Mouse (Mus musculus) layer of hippocampus, adult 9-10 months (tissue): ENCODE results near the gene Axl.
A peak's percentile ranks its signal among the peaks of the same experiment; 100 is the strongest.
"Not testable (repeated sequence)": the region's sequence is repeated elsewhere in the genome, so short reads cannot be mapped to it uniquely, and the experiment has no call there.

Source experiments
- DNase-seq: peaks from one replicate; pipeline ENCODE4 v3.0.0; 2022; ENCODE audit warnings: low spot score

Gene Axl

DNA sequence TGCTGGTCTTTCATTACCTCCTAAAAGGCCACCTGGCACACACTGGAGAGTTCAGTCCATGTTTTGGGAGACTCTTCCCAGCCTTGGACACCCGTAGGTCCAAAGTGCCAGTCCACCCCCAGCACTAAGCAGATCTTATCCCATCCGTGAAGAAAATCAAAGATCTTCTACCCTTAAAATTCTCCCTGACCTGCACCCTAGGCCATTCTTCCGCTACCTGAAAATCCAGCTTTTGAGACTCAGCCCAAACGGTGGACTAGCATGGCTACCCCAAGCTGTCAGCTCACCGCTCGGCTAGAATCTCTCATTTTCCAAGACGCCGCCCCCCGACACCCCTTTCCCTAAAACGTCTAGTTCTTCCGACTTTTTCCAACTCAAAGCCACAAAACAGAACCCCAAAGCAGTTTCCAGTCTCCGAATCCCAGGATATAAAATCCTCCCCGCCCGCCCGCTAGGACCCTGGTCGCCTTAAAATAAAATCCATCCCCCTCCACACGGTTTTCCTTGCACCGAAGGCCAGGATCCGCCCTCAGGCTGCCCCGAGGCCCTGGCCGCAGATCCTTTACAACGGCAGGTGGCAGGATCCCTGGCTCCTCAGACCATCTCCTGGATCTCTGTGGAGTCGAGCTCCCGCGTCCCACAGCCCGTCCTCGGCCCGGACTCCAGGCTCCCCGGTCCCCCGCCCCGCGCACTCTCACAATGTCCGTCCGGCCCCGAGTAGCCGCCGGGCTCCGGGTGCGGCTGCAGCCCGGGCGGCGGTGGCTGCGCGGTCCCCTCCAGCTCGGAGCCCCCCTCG is 34.7 kb downstream of the Axl start:
- DNase-seq, result no peak

DNA sequence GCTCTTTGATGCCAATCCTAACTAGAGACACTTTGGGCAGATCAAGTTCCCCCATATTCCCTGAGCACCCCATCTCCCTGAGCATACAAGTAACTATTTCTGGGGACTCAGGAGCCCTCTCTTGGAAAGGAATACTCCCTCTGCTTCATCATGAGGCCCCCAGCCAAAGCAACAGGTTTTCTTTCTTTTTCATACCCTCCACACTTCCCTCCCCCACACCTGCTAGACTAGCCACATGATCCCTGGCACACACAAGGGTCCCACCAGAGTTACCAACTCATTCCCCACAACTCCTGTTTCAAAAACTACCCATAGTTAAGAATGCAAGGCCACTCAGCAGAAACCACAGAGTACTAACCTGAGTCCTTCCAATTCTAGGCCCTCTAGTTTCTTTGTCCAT is 35.4 kb downstream of the Axl start:
- DNase-seq, result no peak

DNA sequence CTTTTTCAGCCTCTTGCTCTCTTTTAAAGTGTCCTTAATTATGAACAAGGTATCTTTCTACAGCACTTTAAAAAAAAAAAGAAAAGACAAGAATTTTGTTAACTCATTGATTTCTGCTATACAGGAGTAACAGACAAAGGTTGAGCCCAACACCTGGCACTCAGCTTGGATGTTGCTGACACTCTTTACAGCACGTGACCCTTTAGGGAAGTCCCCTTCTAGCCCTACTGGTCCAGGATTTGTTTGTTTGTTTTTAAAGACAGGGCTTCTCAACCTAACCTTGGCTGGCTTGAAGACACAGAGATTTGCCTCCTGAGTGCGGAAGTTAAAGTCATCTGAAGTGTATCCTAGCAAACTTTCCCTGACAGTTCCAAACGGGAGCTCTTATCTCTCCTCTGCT is 41.7 kb downstream of the Axl start:
- no peak for DNase-seq

DNA sequence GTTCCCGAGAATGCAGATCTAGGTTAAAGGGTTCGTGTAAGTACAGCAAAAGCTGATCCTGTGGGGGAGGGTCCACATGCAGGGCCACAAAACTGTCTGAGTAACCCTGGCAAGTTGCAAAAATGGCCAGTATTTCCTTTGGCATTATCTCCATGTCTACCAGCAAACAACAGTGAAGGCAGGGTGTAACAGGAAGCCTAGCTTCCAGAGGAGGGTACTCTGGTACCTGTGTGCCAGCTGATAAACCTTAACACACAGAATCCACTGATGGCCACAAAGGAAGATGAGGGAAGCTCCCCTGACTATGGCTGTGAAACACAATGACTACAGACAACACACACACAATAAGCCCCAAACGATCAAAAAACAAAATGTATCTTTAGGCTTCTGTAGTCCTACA is 50.2 kb downstream of the Axl start:
- DNase-seq, result no peak

DNA sequence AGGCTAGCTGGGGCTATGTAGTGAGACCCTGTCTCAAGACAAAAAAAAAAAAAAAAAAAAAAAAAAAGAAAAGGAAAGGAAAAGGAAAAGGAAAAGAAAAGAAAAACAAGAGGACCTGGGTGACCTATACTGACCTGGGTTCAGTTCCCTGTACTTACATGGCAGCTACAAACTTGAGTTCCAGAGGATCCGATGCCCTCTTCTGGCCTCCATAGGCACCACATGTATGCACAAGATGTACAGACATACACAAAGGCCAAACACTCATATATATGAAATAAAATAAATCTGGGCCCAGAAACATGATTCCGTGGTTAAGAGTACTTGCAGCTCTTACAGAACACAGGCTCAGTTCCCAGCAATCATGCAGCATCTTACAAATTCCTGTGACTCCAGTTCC is 51.6 kb downstream of the Axl start:
- no peak for DNase-seq

DNA sequence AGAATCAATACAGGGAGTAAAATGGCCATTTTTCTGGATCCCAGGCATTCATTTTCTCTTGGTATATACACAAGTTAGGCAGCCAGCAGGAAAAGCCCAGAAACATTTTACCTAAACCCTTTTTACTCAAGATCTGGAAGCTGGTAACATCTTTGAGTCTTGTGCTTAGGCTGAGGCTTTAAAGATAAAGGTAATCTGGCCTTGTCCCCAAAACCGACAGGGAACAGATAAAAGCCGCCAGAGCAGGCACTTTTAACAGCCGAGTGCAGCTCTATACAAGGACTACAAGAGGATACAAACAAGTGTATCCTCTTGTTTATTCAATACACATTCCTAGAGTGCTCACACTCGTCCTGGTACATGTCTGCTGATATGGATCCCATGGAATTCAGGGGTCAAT is 53.5 kb downstream of the Axl start:
- no peak for DNase-seq

DNA sequence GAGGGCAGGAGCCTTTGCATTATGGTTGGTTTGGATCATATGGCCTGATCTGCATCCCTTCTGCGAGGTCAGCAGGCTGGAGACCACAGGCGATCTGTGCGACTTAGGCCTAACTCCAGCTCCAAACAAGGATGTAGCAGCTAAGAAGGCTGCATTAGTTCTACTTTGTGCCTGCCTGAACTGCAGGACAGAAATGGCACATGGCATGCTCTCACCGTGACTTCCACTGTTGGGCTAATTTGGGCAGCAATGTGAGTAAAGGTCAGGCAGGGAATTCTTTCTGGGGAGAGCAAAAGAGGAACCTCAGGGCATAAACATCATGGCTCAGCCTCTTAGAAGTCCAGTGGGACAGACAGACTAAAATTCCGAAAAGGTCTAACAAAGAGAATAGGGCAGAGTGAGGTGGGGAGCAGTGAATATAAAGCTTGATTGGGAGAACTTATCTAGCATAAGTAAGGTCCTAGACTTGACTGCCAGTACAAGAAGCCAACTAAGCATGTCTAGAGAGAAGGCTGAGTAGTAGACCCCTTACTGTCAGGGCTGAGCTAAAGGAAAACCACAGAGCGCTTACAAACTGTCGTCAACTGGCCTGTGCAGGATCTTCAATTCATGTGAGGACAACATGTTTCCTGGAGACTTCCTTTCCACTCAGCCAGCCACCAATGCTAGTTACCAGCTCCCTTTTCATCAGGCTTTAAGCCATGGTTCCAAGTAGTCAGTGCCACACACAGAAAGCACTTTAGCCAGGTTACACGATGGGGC is 57.0 kb downstream of the Axl start:
- DNase-seq, result no peak

DNA sequence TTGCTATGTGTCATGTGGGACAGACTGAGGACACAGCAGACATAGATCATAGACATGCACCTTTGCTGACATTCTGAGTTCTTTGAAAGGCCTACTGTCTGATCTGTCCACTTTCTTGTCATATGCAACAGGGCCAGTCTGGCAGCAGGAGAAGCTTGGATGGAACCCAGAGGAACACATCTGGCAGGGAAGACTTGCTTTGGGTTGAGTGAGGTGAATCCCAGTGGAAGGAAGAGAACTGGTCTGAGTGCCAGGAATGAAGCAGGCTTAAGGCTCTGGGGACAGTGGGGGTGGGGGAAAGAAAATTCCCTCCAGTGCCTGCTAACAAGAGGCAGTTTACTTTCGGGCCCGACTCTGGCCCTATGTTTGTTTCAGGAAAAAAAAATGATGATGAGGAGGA is 58.6 kb downstream of the Axl start:
- DNase-seq, result no peak

DNA sequence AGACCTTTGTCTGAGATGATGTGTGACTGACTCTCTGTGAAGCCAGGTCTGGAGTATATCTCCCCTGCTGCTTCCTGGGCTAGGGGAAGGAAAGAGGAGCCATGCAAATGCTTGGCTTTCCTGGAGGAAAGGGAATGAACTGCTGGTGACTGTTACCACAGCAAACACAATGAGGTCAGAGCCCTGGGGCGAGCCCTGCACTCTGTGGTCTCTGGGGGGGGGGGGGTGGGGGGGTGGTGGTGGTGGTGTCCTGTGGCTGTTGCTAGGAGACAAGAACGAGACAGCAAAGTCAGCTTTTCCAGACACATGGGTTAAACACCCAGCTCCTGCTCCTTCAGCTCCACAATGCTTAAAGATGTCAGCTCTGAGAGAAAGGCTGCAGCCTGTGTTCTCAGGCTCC is 59.1 kb downstream of the Axl start:
- no peak for DNase-seq

DNA sequence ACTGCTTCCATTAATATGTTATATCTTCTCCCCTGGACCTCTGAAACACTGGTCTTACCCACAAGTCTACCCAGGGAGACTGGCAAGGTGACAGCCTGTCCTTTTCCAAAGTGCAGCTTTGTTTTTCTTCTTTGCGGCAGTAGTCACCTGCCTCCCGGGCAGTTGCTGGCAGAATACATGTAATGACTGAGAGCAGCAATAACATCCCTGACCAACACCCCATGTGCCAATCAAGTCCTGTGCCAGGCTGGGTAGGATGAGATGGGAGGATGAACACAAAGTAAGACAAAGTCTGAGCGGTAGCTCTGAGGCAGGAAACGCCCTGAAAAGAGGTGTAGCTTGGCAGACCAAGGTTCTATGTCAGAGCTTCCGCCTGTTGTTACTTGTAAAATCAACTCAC is 60.7 kb downstream of the Axl start:
- no peak for DNase-seq

DNA sequence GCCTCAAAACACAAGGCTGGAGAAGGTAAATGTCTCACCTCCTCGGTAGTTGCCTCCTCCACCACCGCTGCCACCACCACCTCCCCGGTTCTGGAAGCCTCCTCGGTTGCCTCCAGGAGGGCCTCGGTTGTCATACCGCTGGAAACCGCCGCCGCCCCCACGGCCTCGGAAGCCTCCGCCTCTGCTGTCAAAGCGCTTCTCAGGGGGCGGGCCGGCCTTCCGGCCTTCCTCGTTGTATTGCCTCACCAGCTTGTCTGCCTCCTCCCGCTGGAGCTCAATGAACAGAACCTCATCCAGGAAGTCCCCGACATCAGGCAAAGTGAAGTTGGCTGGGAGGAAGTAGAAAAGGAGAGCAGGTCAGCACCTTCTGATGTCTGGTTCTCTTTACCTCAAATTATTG is 62.6 kb downstream of the Axl start:
- no peak for DNase-seq

DNA sequence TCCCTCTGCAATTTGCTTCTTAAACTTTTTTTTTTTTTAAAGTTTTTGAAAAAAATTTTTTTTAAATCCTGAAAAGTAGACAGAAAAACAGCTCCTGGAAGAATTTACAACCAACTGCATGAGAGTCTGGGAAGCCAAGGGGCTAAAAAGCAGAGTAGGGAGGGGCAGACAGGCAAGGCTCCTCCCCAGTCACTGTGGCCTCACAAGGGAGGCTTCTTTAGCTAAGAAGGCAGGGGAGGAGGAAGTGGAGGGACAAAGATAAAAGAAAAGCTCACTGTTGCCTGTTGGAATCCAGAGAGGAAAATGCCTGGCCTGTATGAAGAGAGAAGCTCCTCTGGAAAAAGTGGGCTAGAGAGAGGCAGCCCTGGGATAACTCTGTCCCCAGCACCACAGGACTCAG is 66.7 kb downstream of the Axl start:
- not testable (repeated sequence) for DNase-seq

DNA sequence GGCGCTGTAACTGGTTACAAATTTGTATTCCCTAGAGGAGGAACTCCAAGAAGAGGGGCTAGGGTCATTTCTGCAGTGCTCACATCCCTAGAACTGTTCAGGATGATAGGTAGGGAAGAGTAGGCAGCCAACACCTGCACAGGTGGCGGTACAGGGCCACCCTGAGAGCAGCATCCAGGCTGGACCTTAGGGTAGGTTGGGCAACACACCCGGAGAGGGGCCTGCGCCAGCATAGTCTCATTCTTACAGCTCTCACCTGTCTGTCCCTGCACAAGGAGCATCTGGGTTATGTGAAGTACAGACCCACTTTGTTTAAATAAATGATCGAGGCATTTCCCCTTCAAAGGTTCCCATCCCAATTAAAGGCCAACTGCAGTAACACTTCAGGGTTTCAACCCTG is 67.7 kb downstream of the Axl start:
- DNase-seq, result no peak

DNA sequence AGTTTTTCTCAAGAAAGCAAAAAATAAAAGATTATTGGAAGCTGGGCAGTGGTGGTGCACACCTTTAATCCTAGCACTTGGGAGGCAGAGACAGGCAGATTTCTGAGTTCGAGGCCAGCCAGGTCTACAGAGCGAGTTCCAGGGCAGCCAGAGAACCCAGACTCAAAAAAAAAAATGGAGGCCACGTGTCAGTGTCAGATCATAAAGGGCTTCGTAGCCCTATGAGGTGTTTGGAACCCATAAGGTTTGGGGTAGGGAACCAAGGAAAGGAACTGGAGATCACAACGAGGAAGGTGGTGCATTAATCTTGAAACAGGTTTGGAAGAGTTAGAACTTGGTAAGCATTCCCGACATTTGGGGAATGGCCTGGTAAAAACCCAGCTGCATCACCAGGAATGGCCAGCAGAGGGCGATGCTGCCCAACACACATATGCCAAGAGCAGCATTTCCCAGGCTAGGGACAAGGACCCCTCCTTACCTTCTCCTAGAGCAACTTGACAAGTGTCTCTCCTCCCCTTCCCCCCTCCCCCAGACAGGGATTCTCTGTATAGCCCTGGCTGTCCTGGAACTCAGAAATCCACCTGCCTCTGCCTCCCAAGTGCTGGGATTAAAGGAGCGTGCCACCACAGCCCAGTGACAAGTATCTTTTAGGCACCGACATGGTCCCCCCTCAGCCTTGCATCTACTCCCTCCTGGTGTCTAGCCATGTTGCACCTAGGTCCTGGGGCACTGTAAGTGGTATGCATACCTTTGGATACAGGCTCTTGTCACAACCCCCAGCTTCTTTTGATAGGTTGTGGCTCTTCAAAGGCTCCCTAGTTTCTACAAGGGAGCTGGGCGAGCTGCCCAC is 68.5 kb downstream of the Axl start:
- peak; percentile 84 for DNase-seq

DNA sequence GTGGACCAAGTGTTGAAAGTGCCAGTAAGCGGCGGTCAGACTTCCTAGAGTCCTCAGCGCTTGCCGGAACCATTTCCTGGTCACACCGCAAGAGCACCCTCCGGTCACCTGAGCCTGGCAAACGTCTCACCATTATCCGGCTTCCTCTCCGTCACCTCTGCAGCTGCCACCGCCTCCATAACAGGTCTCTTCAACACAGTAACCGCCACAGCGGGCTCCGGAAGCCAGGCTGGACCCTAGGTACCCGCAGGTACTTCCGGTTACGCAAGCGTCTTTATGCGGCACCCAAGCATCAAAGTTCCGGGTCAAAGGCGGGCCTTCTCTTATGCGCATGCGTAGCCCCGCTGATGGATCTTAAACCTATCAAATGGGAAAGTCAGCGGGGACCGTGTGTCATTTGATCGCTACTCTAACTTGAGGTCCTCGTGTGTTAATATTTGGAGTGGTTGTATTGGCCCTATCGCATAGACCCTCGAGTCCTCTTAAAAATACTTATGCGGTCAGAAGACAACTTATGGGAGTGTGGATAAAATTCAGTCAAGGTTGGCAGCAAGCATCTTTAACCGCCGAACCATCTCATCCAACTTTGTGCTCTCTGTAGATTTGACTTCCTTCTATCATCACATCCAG is 69.6 kb downstream of the Axl start, which contains the start of gene Ccdc97:
Gene Ccdc97 (minus strand): TSS at position 301 of the 630 bp plus-strand sequence.
- peak; percentile 95 for DNase-seq

DNA sequence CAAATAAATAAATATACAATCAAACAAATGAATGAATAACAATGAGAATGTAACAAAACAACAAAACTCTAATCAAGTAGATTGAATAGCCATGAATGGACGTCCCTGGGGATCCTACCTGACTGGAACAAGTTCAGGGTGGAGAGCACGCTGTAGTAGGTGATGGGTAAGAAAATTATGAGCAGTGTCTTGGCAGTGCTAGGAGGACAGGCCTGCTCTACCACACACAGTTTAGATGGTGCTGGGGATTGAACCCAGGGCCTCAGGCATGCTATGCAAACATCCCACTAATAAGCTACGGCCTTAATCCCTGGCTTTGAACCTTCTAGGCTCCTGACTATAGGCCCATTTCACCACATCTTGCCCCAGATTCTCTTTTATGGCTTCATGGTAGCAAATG is 71.0 kb downstream of the Axl start:
- DNase-seq, result no peak

DNA sequence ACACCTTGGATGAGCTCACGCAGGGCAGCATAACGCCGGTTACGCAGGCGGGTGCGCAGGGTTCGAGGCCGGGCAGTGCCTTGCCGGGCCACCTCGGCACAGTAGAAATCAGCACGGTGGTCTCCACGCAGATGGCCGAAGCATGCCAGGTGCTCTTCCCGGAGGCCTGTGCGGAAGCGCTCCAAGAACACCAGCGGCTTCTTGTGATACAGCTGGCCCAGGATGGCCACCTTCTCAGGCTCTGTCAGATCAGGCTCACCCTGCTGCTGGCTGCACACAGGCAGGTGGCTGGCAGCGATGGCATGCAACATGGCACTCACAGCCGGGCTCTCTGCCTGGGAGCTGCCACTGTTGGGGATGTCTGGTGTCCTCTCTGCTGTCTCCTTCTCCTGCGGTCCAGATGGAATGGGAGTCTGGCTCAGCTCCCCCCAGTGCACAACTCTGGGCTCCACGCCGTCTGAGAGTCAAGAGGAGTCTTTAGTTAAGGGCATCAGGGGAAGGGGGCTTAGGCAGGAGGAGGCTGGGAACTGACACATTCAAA is 72.7 kb downstream of the Axl start:
- DNase-seq, result no peak

DNA sequence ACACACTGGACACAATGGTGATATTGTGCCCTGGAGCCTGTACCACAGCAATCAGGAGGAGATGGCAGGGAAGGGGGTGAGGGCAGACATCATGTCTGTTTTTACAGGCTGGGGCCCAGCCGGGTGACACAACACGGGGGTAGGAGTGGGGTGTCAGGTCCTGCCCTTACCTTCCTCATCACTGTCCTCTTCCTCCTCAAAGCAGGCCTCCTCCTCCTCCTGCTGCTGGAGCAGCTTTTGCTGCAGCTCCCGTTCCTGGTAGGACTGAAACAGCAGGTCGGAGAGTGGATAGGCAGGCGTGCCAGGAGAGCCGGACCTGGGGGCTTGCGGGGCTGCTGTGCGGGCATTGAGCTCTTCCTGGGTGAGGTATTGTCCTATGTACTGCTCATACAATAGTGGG is 73.9 kb downstream of the Axl start:
- DNase-seq, result no peak

DNA sequence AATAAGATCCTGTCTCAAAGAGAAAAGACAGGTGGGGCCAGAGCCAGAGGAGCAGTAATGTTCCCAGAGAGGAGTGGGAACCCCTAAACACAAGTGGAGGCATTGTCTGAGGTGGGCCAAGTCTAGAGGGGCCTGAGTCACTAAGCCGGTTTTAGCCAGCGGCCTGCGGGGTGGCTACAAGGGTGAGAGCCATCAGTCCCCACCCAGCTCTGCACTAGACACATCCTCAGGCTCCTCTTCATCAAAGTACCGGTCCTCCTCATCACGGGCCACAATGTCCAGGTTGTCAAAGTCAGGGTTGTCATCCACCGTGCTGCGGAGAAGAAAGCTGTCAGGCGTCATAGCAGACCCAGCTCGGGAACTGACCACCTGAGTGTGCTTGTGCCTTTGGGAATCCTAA is 75.7 kb downstream of the Axl start:
- no peak for DNase-seq

DNA sequence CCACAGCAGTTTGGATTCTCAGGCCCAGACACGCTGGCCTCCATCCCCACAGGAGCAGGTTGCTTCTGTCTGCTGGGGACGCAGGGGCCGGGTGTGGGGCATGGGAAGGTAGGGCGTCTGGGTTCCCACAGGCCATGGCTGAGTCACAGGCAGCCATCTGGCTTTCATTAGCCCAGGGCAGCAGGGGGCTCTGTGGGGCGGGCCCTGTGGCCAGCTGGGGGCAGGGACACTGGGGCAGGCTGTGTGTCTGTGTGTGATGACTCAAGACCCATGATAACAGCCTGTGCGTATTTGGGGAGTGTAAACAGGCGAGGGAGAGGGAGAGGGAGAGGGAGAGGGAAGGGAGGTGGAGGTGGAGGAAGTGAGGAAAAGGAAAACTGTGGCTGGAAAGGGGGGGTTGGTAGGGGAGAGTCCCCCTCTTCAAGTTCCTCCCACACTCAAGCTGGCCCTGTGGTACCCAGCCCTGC is 76.7 kb downstream of the Axl start:
- no peak for DNase-seq

DNA sequence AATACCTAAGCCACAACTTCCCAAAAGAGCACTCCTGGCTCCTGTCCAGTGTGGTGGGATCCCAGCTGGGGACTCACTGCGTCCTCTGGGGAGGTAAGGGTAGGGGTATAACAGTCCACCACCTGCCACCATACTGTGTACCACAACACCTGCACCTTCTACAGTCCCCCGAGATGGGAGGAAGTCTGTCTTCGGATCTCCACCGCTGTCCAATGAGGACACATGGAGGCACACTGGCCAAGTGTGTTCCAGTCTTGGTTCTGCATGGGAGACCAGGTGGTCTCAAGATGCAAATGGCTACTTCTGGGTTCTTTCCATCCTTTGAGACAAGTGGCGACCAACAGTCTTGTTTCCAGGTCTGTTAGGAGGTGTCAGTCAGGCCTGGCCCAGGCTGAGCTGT is 77.3 kb downstream of the Axl start:
- no peak for DNase-seq
